Comparison of ENCODE assay signal across 15 mouse cellular contexts in genomic region chr7:37531166-37531565, GRCm38 (mm10).
"Had no signal": no experiment of that assay in that cellular context is flagged by ENCODE, and none has a peak within 500 bp of the region (broad histone marks: within the 10 kb centered on the region; RNA-seq: fewer than 3 reads in every experiment).

No protein-coding gene starts in this region.

- H3K27me3 ChIP-seq: limb, embryonic 15.5 days; liver, embryonic 12.5 days; megakaryocyte, embryonic 14.5 days; midbrain, embryonic 13.5 days; neural tube, embryonic 12.5 days; stomach, embryonic 15.5 days had no signal

- H3K36me3 ChIP-seq: limb, embryonic 15.5 days; liver, embryonic 12.5 days; midbrain, embryonic 13.5 days; neural tube, embryonic 12.5 days; stomach, embryonic 15.5 days had no signal

- H3K4me2 ChIP-seq: limb, embryonic 15.5 days; liver, embryonic 12.5 days; midbrain, embryonic 11.5 days; midbrain, embryonic 13.5 days; neural tube, embryonic 12.5 days; stomach, embryonic 15.5 days had no signal

- DNase-seq: right cerebral cortex, postnatal 14 days; thymus, adult 2 months; thymus, postnatal 25 days; thymus, postnatal 4 days had no signal

- H3K4me3 ChIP-seq: limb, embryonic 15.5 days; liver, embryonic 12.5 days; megakaryocyte, embryonic 14.5 days; midbrain, embryonic 13.5 days; neural tube, embryonic 12.5 days; stomach, embryonic 15.5 days had no signal

- H3K27ac ChIP-seq: limb, embryonic 15.5 days; liver, embryonic 12.5 days; liver, embryonic 14.5 days; macrophage; midbrain, embryonic 13.5 days; neural tube, embryonic 12.5 days; stomach, embryonic 15.5 days; stomach, postnatal 0 days had no signal

- H3K9ac ChIP-seq: limb, embryonic 15.5 days; liver, embryonic 12.5 days; liver, embryonic 14.5 days; midbrain, embryonic 13.5 days; neural tube, embryonic 12.5 days; stomach, embryonic 15.5 days had no signal

- H3K4me1 ChIP-seq: liver, embryonic 12.5 days; megakaryocyte, embryonic 14.5 days; neural tube, embryonic 12.5 days had no signal

- H3K9me3 ChIP-seq: limb, embryonic 15.5 days; liver, embryonic 12.5 days; midbrain, embryonic 13.5 days; neural tube, embryonic 12.5 days; stomach, embryonic 15.5 days had no signal

- ATAC-seq: liver, embryonic 12.5 days; midbrain, embryonic 13.5 days; midbrain, embryonic 16.5 days had no signal
